Mouse (Mus musculus) gastrocnemius, postnatal 10 days (tissue): Measurements from ENCODE around the gene Susd1. TPM values are rescaled to one million over a fixed set of nuclear protein-coding genes. Genes with fewer than 3 reads are reported as not detected.

Experiments
- DNase-seq: peaks from one replicate; pipeline ENCODE4 v3.0.0; 2021; ENCODE audit warnings: mixed read lengths
- long read RNA-seq, 2 experiments: library from polyadenylated mRNA; stranded (forward); transcript quantifications; one replicate each; pipeline ENCODE4 v2.0.0; 2021
- total RNA-seq, 2 experiments: library from RNA; stranded (reverse); gene quantifications; 2 replicates each; pipeline ENCODE4 v1.2.3; 2021

Susd1 gene
- 1 to 10 TPM; 1.5 to 1.6 TPM for total RNA-seq
- long read RNA-seq, experiment 1, partial matches to known transcripts, result 1 of 1 reads
- long read RNA-seq, experiment 1, other reads (novel, unspliced or antisense), result 0 of 1 reads
- long read RNA-seq, experiment 2, result 0 reads

GRCm38 (mm10) chr4:59437990-59438854 lies at the start of gene Susd1:
TSS of gene Susd1 (minus strand) at chr4:59438633.
- peak; percentile 47 for DNase-seq

GRCm38 (mm10) chr4:59471306-59471705 lies 32.9 kb upstream of the Susd1 start:
- DNase-seq, result no peak

DNA sequence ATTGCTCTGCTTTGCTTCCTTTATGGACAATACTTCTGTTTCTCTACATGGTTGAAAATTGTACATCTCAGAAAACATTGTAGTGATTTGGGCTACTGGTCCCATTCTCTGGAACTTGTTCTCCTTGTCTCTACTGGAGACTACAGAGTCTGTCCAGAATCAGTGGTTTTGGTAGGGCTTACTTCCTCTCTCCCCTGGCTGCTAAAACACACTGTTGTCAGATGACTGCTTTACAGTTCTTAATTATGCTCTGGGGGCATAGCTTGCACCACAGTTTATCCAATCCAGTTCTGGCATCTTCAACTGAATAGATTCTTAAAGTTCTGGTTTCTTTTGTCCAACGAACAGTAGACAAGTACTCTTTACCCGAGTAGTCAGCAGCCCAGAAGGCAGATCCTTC lies 27.0 kb upstream of the Susd1 start:
- DNase-seq, result no peak

- no peak for DNase-seq
Measured at GRCm38 (mm10) chr4:59464661-59465060, 26.2 kb upstream of the Susd1 start.

GRCm38 (mm10) chr4:59462494-59462893 lies 24.1 kb upstream of the Susd1 start:
- no peak for DNase-seq

DNA sequence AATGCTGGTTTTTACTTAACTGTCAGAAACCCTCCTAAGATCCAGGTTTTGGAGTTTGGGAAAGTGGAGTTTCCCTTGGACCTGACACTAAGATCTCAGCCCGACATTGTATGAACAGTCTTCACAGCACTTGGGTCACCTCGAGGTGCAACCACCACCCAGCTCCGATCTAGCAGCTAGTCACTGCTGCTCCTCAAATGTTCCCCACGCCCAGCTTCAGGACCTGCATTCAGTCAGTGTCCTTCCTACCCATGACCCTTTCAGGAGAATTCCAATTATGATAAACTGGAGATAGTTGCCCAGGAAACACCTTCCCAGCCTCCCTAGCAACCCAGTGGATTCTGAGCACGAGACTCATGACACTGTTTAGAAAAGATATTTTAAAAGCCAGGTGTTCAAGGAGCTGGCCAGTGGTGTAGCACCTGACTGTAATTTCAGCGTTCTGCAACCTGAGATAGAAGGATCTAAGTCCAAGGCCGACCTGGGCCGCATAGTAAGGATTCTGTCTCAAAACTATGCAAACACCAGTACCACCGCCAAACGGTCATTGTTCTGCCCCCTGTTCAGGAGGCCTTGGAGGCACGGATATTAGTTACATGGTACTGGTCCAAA lies 22.8 kb upstream of the Susd1 start:
- DNase-seq, result no peak

- no peak for DNase-seq
Measured at GRCm38 (mm10) chr4:59459216-59459955, 21.0 kb upstream of the Susd1 start.

- DNase-seq, result no peak
Measured at GRCm38 (mm10) chr4:59457941-59458340, 19.5 kb upstream of the Susd1 start.

GRCm38 (mm10) chr4:59457091-59457490 lies 18.7 kb upstream of the Susd1 start:
- DNase-seq, result no peak

GRCm38 (mm10) chr4:59455465-59455864 lies 17.0 kb upstream of the Susd1 start:
- no peak for DNase-seq

- no peak for DNase-seq
Measured at GRCm38 (mm10) chr4:59454046-59454445, 15.6 kb upstream of the Susd1 start.

GRCm38 (mm10) chr4:59452503-59452933 lies 14.1 kb upstream of the Susd1 start:
- no peak for DNase-seq

DNA sequence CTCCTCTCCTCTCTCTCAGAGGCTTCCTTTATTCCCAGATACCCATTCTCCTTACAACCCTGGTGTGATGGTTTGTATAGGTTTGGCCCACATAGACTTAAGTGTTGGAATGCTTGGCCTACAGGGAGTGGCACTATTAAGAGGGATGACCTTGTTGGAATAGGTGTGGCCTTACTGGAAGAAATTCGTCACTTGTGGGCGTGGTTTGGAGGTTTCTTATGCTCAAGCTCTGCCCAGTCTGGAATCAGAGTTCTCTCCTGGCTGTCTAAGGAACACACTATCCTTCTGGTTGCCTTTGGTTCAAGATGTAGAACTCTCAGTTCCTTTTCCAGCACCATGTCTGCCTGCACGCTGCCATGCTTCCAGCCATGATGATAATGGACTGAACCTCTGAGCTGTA lies 12.5 kb upstream of the Susd1 start:
- DNase-seq, result no peak

- no peak for DNase-seq
Measured at GRCm38 (mm10) chr4:59450234-59450854, 11.9 kb upstream of the Susd1 start.

GRCm38 (mm10) chr4:59447296-59447695 lies 8.9 kb upstream of the Susd1 start:
- DNase-seq, result no peak

- DNase-seq, result no peak
Measured at GRCm38 (mm10) chr4:59445516-59445915, 7.1 kb upstream of the Susd1 start.

DNA sequence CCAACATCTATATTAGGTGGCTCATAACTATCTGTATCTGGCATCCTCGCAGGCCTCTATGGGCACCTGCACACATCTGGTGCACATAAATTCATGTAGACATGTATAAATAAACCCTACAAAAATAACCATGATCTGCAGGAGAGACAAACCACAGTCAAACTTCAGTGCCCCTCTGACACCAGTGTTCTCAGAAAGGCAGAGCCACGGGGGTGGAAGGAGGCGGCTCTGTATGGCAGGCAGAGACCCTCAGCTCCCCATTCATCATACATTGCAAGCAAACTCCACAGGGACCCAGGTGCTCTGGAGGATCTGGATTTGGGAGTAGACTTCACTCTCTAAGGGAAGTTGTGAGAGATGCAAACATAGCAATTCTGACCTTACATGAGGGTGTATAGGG lies 6.6 kb upstream of the Susd1 start:
- DNase-seq, result no peak

- no peak for DNase-seq
Measured at GRCm38 (mm10) chr4:59444085-59444484, 5.7 kb upstream of the Susd1 start.

GRCm38 (mm10) chr4:59441265-59441664 lies 2.8 kb upstream of the Susd1 start:
- DNase-seq, result no peak

DNA sequence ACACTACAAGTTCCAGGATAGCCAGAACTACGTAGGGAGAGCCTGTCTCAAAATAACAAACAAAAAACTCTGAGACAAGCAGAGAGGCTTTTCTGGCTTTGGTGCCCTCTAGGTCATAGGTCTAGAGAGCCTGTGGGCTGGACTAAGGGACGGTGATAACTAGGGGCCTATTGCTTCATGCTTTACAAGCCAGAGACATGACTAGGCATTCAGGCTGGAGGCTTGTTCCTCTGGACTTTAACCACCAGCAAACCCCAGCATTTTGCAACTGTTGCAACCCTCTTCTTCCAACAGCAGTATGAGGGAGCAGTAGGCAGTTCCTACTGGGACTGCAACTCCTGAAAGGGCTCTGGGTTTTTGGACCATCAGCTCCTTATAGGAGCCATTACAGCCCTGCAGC lies 1.5 kb upstream of the Susd1 start:
- DNase-seq, result no peak

- DNase-seq, result no peak
Measured at GRCm38 (mm10) chr4:59439041-59439440, 608 bp upstream of the Susd1 start.

DNA sequence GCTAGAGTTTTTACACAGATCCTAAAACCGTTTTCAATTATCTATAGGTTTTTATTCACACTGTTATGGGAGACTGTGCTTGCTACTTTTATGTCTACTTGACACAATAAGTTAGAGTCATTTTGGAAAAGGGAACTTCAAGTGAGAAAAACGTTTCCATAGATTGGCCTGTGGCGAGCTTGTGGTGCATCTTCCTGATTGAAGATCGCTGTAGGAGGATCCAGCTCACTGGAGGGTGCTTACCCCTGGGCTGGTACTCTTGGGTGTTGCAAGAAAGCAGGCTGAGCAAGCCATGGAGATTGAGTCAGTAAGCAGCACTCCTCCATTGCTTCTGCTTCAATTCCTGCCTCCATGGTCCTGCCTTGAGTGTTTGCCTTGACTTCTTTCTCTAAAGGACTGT lies 2.5 kb downstream of the Susd1 start:
- no peak for DNase-seq
